Mouse (Mus musculus) heart, adult 2 months (tissue): ENCODE results near the gene Gm2696.
"Not testable (repeated sequence)": the region's sequence is repeated elsewhere in the genome, so short reads cannot be mapped to it uniquely, and the experiment has no call there.

Experiments
- CTCF ChIP-seq: fragments of 200-600 bp; IDR thresholded peaks from 2 replicates; pipeline ENCODE4 v1.8.1; 2022; ENCODE audit warnings: antibody characterized with exemption, mild to moderate bottlenecking, moderate library complexity
- EP300 ChIP-seq: fragments of 200-500 bp; IDR thresholded peaks from 2 replicates; pipeline ENCODE4 v1.6.1; 2011; ENCODE audit warnings: low read depth, low read length, control low read depth; ENCODE audit not compliant: insufficient read depth

DNA sequence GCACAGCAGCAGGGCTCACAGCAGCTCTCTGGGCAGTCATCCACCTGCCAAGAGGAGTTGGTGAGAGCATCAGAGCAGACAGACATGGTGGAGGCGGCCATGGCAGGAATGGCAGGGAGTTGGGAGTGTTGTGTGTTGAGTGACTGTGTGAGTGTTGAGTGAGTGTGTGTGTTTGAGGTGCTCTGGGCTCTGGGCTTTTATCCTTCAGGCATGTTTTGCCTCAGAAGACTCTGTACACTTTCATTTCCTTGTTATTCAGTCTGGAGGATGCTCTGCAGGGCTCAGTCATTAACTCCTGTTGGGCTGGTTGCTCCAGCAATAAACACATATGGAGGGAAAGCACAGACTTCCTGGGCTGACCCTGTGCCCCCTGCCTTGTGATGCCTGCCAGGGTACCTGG, 43.3 kb upstream of the Gm2696 start, which contains the start of gene Gm3238:
- not testable (repeated sequence) for TF ChIP-seq EP300, CTCF
